ENCODE assay signal across 9 mouse cellular contexts in genomic region chr7:112499453-112500133, GRCm38 (mm10).
A peak's percentile ranks its signal among the peaks of the same experiment; 100 is the strongest.
DNase-seq lines count a peak whose midpoint lies in the region; ATAC-seq lines count a peak whose summit lies in the region.
"Had no signal": no experiment of that assay in that cellular context is flagged by ENCODE, and none has a peak within 500 bp of the region (broad histone marks: within the 10 kb centered on the region; RNA-seq: fewer than 3 reads in every experiment).

No protein-coding gene starts in this region.

- H3K4me3 ChIP-seq in neural tube, embryonic 12.5 days, result no peak overlapping the region

- peak overlapping the region; percentile 28; the same call in 1 of the 2 replicates for H3K4me2 ChIP-seq in neural tube, embryonic 12.5 days (replicated peaks)

- no peaks in the 10 kb centered on the region for H3K9me3 ChIP-seq in neural tube, embryonic 12.5 days

- no peak overlapping the region for H3K27ac ChIP-seq in neural tube, embryonic 12.5 days

- H3K36me3 ChIP-seq in neural tube, embryonic 12.5 days, result no peaks in the 10 kb centered on the region

- DNase-seq in adrenal gland, adult (ENCODE audit: inconsistent age in 2 of 2, low spot score in 1 of 2), result peak; percentile 36 to 65
- DNase-seq in adrenal gland, adult 8-10 months, result no peak
- DNase-seq in kidney, postnatal 4 days, result peak; percentile 40 to 56
- DNase-seq in kidney, adult 9 months, result no peak
- peak; percentile 22 to 29 for DNase-seq in heart, adult 9 months (ENCODE audit: low spot score in 2 of 2)
- no peak for DNase-seq in ovary, postnatal 36 days (ENCODE audit: low spot score)

- 20% methylated on average over 10 of the region's 10 CpGs for WGBS in neural tube, embryonic 12.5 days

- H3K9ac ChIP-seq in neural tube, embryonic 12.5 days, result no peak overlapping the region

- ATAC-seq in neural tube, embryonic 12.5 days (ENCODE audit: low FRiP score, low read depth), result peak; percentile 27; the same call in 1 of the 2 replicates
- ATAC-seq in megakaryocyte progenitor cell, adult 5-6 weeks (replicated peaks; ENCODE audit: poor library complexity), result no peak
- ATAC-seq: activated CD4-positive, CD25-positive, alpha-beta regulatory T cell, adult 4 months had no signal

- H3K27me3 ChIP-seq in neural tube, embryonic 12.5 days (replicated peaks), result no peaks in the 10 kb centered on the region

- peaks cover 60% of the 10 kb centered on the region for H3K4me1 ChIP-seq in neural tube, embryonic 12.5 days

Comparison
In these comparisons a context has a peak if more than half of its experiments do, and no peak if none do; other contexts are left out.
1. DNase-seq: peak in adrenal gland, adult (2 of 2), kidney, postnatal 4 days (2 of 2) and heart, adult 9 months (2 of 2); none in adrenal gland, adult 8-10 months (single experiment), kidney, adult 9 months (single experiment) and ovary, postnatal 36 days (single experiment).